ENCODE assay signal across 10 mouse cellular contexts in genomic region chr15:99839910-99840309, GRCm38 (mm10). TPM values are rescaled to one million over a fixed set of nuclear protein-coding genes. Genes with fewer than 3 reads are reported as not detected.
A peak's percentile ranks its signal among the peaks of the same experiment; 100 is the strongest.
DNase-seq lines count a peak whose midpoint lies in the region; ATAC-seq and TF ChIP-seq lines count a peak whose summit lies in the region.
"Had no signal": no experiment of that assay in that cellular context is flagged by ENCODE, and none has a peak within 500 bp of the region (broad histone marks: within the 10 kb centered on the region; RNA-seq: fewer than 3 reads in every experiment).

No protein-coding gene starts in this region.

- TF ChIP-seq CTCF in midbrain, postnatal 0 days (IDR thresholded peaks at IDR 0.05), result peak; percentile 41; the same call in 1 of the 2 replicates

- no peaks in the 10 kb centered on the region for H3K9me3 ChIP-seq in midbrain, postnatal 0 days (ENCODE audit: low read length)
- H3K9me3 ChIP-seq in midbrain, embryonic 14.5 days (ENCODE audit: control insufficient read depth, low read length), result peaks cover 2% of the 10 kb centered on the region; the same call in 1 of the 2 replicates
- H3K9me3 ChIP-seq in forebrain, embryonic 16.5 days (ENCODE audit: control insufficient read depth, low read length), result no peaks in the 10 kb centered on the region
- H3K9me3 ChIP-seq in midbrain, embryonic 11.5 days (ENCODE audit: control insufficient read depth, low read length), result no peaks in the 10 kb centered on the region
- H3K9me3 ChIP-seq: heart, embryonic 15.5 days; neural tube, embryonic 12.5 days had no signal

- H3K27me3 ChIP-seq in midbrain, postnatal 0 days (ENCODE audit: insufficient read depth, low read length), result no peaks in the 10 kb centered on the region
- no peaks in the 10 kb centered on the region for H3K27me3 ChIP-seq in midbrain, embryonic 14.5 days (ENCODE audit: control insufficient read depth, insufficient read depth, low read length)
- no peaks in the 10 kb centered on the region for H3K27me3 ChIP-seq in forebrain, embryonic 16.5 days (replicated peaks; ENCODE audit: control insufficient read depth, insufficient read depth, low read length)
- H3K27me3 ChIP-seq in midbrain, embryonic 11.5 days (ENCODE audit: control insufficient read depth, insufficient read depth, low read length), result no peaks in the 10 kb centered on the region
- H3K27me3 ChIP-seq: heart, embryonic 15.5 days; neural tube, embryonic 12.5 days had no signal

- H3K9ac ChIP-seq in midbrain, postnatal 0 days (replicated peaks; ENCODE audit: low read length, poor library complexity, severe bottlenecking), result no peak overlapping the region
- no peak overlapping the region for H3K9ac ChIP-seq in midbrain, embryonic 14.5 days (replicated peaks; ENCODE audit: low read length)
- no peak overlapping the region for H3K9ac ChIP-seq in forebrain, embryonic 16.5 days (replicated peaks; ENCODE audit: low read depth, low read length)
- H3K9ac ChIP-seq in midbrain, embryonic 11.5 days (ENCODE audit: low read length), result no peak overlapping the region
- H3K9ac ChIP-seq: heart, embryonic 15.5 days; neural tube, embryonic 12.5 days had no signal

- no peak overlapping the region for H3K4me2 ChIP-seq in midbrain, postnatal 0 days (ENCODE audit: low read depth, low read length, poor library complexity, severe bottlenecking)
- H3K4me2 ChIP-seq in midbrain, embryonic 14.5 days (ENCODE audit: low read length), result no peak overlapping the region
- no peak overlapping the region for H3K4me2 ChIP-seq in forebrain, embryonic 16.5 days (ENCODE audit: low read length)
- no peak overlapping the region for H3K4me2 ChIP-seq in midbrain, embryonic 11.5 days
- H3K4me2 ChIP-seq: heart, embryonic 15.5 days; neural tube, embryonic 12.5 days had no signal

- H3K27ac ChIP-seq in midbrain, postnatal 0 days (ENCODE audit: low read depth, low read length), result no peak overlapping the region
- H3K27ac ChIP-seq in midbrain, embryonic 14.5 days (replicated peaks; ENCODE audit: low read depth, low read length), result no peak overlapping the region
- no peak overlapping the region for H3K27ac ChIP-seq in forebrain, embryonic 16.5 days (ENCODE audit: low read length)
- no peak overlapping the region for H3K27ac ChIP-seq in midbrain, embryonic 11.5 days (ENCODE audit: low read depth, low read length)
- H3K27ac ChIP-seq: heart, embryonic 15.5 days; neural tube, embryonic 12.5 days had no signal

- 88% methylated on average over 2 of the region's 2 CpGs for WGBS in midbrain, postnatal 0 days
- 90% methylated on average over 2 of the region's 2 CpGs for WGBS in midbrain, embryonic 14.5 days
- WGBS in forebrain, embryonic 16.5 days, result 82% methylated on average over 2 of the region's 2 CpGs
- 92% methylated on average over 2 of the region's 2 CpGs for WGBS in midbrain, embryonic 11.5 days

- ATAC-seq in midbrain, postnatal 0 days (ENCODE audit: low FRiP score), result no peak
- no peak for ATAC-seq in midbrain, embryonic 14.5 days (ENCODE audit: low FRiP score, low TSS enrichment)
- no peak for ATAC-seq in forebrain, embryonic 16.5 days
- no peak for ATAC-seq in midbrain, embryonic 11.5 days (ENCODE audit: low FRiP score)

- 0 out of 2 replicates have a peak, but pooled peaks cover 4% of the 10 kb centered on the region for H3K36me3 ChIP-seq in midbrain, postnatal 0 days (ENCODE audit: insufficient read depth, low read length)
- no peaks in the 10 kb centered on the region for H3K36me3 ChIP-seq in midbrain, embryonic 14.5 days (ENCODE audit: control insufficient read depth, insufficient read depth, low read length)
- no peaks in the 10 kb centered on the region for H3K36me3 ChIP-seq in forebrain, embryonic 16.5 days (ENCODE audit: control insufficient read depth, insufficient read depth)
- no peaks in the 10 kb centered on the region for H3K36me3 ChIP-seq in midbrain, embryonic 11.5 days (ENCODE audit: control insufficient read depth, insufficient read depth, low read length)
- H3K36me3 ChIP-seq: heart, embryonic 15.5 days; neural tube, embryonic 12.5 days had no signal

- H3K4me3 ChIP-seq in midbrain, postnatal 0 days (ENCODE audit: low read depth, low read length), result no peak overlapping the region
- H3K4me3 ChIP-seq in midbrain, embryonic 14.5 days (replicated peaks; ENCODE audit: low read depth, low read length), result no peak overlapping the region
- no peak overlapping the region for H3K4me3 ChIP-seq in forebrain, embryonic 16.5 days (replicated peaks; ENCODE audit: low read length)
- H3K4me3 ChIP-seq in midbrain, embryonic 11.5 days (ENCODE audit: low read depth, low read length), result no peak overlapping the region
- H3K4me3 ChIP-seq: heart, embryonic 15.5 days; neural tube, embryonic 12.5 days had no signal

- no peak for DNase-seq in midbrain, postnatal 0 days (ENCODE audit: low spot score)
- DNase-seq in midbrain, embryonic 14.5 days, result no peak
- DNase-seq in gastrocnemius, adult 18-20 months (ENCODE audit: low spot score), result peak; percentile 70
- DNase-seq in kidney, postnatal 25 days, result peak; percentile 92 to 94
- DNase-seq in urinary bladder, postnatal 25 days (ENCODE audit: low spot score), result peak; percentile 65
- DNase-seq in midbrain, embryonic 11.5 days (ENCODE audit: low spot score, missing footprints), result no peak
- DNase-seq in yolk sac, embryonic 10.5 days (ENCODE audit: low spot score), result no peak

- no peaks in the 10 kb centered on the region for H3K4me1 ChIP-seq in midbrain, postnatal 0 days (ENCODE audit: insufficient read depth, low read length)
- H3K4me1 ChIP-seq in midbrain, embryonic 14.5 days (ENCODE audit: control insufficient read depth, insufficient read depth, low read length), result no peaks in the 10 kb centered on the region
- H3K4me1 ChIP-seq in forebrain, embryonic 16.5 days (replicated peaks; ENCODE audit: control insufficient read depth, insufficient read depth, low read length), result no peaks in the 10 kb centered on the region
- no peaks in the 10 kb centered on the region for H3K4me1 ChIP-seq in midbrain, embryonic 11.5 days (ENCODE audit: control insufficient read depth, insufficient read depth, low read length)
- H3K4me1 ChIP-seq: heart, embryonic 15.5 days; neural tube, embryonic 12.5 days had no signal

RNA-seq across cellular contexts. Expression of gene Lima1, which starts 35.3 kb away (rescaled TPM):
- 6.4 and 8.7 TPM in 2 replicates for total RNA-seq in midbrain, postnatal 0 days (2014; rRNA removed)
- polyA plus RNA-seq in midbrain, postnatal 0 days (2015; fragmentation: Nextera tagmentation; extraction: Ambion mirVana), result 6.7 and 7.8 TPM in 2 replicates
- polyA plus RNA-seq in midbrain, embryonic 14.5 days (2014; fragmentation: Nextera tagmentation; extraction: Ambion mirVana), result 8.5 and 15.3 TPM in 2 replicates
- 10 to 100 TPM in 1 of 2 experiments, 1 to 10 TPM in 1; 5.6 to 11.2 TPM for total RNA-seq in gastrocnemius, adult 18-20 months (2021)
- 38.0 and 43.5 TPM in 2 replicates for polyA plus RNA-seq in forebrain, embryonic 16.5 days (2015; fragmentation: Nextera tagmentation; extraction: Ambion mirVana)
- 22.0 and 25.9 TPM in 2 replicates for polyA plus RNA-seq in midbrain, embryonic 11.5 days (2014; fragmentation: Nextera tagmentation; extraction: Ambion mirVana)

Comparison
In these comparisons a context has a peak if more than half of its experiments do, and no peak if none do; other contexts are left out.
1. DNase-seq: peak in gastrocnemius, adult 18-20 months (single experiment), kidney, postnatal 25 days (2 of 2) and urinary bladder, postnatal 25 days (single experiment); none in midbrain, postnatal 0 days (single experiment), midbrain, embryonic 14.5 days (single experiment), midbrain, embryonic 11.5 days (single experiment) and yolk sac, embryonic 10.5 days (single experiment).